Mouse (Mus musculus): Measurements from ENCODE around the gene Gsta4. TPM values are rescaled to one million over a fixed set of nuclear protein-coding genes. Genes with fewer than 3 reads are reported as not detected.

The Gsta4 gene
- polyA plus RNA-seq, 1 experiment: 323 TPM

DNA sequence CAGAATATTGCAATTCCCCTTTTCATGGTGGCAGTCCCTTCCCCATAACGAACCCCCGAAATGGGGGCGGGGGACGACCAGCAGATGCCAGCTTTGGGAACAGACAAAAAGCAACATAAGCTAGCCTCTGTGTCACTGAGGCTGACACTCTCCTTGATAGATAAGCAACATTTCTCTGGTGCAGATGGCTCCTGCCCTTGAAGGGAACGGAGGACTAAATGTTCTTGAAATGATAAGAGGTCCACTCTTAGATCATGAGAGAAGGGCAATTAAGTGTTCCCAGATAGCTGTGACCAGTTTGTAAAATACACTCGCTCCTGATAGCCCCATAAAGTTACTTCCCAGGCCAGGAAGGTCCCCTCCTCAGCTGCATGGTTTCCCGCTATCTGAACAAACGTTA is 6.3 kb downstream of the Gsta4 start:
- Histone ChIP-seq H3K4me3 (ENCODE audit: low read depth, low read length) (no peak overlapping the region), H3K27ac (ENCODE audit: insufficient read depth, low read length) (no peak overlapping the region), H3K9ac (ENCODE audit: low read depth, poor library complexity, severe bottlenecking) (no peak overlapping the region), H3K4me1 (ENCODE audit: control insufficient read depth, insufficient read depth, low read length) (peaks cover 2% of the 10 kb centered on the region), H3K9me3 (replicated peaks; ENCODE audit: control insufficient read depth, insufficient read depth, low read length, poor library complexity, severe bottlenecking) (no peaks in the 10 kb centered on the region), H3K36me3 (ENCODE audit: control insufficient read depth, insufficient read depth, low read length, poor library complexity, severe bottlenecking) (no peaks in the 10 kb centered on the region), H3K27me3 (ENCODE audit: control insufficient read depth, insufficient read depth, low read length, poor library complexity, severe bottlenecking) (no peaks in the 10 kb centered on the region)
- TF ChIP-seq EP300 (IDR thresholded peaks at IDR 0.05; ENCODE audit: insufficient read depth, low read depth, low read length) (no peak), POLR2A (IDR thresholded peaks at IDR 0.05; ENCODE audit: insufficient read depth, low read length) (no peak), CTCF (IDR thresholded peaks at IDR 0.05; ENCODE audit: low read depth, low read length) (no peak)

DNA sequence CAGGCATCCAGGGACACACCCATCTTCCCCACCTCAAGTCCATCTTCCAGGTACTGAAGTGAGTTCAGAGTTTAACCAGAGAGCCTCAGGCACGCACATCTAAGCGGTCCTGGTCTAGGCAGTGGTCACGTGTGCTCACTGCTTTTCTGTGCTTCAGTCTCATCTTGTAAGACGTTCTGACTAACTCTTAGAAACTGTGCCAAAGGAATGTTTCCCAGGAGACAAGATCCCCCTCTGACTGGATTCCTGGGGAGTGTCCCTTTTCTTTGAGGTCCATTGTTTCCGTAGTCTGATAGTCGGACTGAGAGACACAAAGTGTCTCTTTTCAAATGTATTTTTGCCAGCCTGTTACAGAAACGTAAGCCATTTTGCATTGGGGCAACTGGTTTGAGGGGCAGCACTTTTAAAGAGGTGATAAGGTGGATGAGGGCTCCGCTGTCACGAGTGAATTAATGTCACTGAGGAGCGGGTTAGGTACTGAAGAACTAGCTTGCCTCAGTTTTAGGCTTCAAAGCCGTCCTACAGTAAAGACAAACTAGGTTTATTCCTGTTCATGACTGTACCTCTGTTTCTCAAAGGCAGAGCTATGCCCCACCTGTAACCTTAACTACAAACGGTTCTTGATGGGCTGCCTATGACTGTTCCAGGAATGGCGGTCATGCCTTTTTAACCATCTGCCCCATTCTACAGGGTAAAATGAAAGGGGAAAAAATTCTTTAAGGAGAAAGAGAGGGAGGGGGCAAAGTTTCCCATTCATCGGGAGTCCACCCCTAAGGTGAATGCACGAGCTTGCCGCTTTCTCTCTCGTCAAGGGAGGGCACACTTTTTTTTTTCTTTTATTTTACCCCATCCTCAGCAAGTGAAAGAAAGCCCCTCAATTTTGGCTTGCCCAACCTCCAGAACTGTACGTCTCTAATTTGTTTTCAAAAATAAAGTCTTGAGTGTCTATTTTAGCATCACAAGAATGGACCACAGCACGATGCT is 8.4 kb downstream of the Gsta4 start:
- Histone ChIP-seq H3K9ac (ENCODE audit: low read depth, poor library complexity, severe bottlenecking) (peak overlapping the region; percentile 80), H3K4me1 (ENCODE audit: control insufficient read depth, insufficient read depth, low read length) (peaks cover 2% of the 10 kb centered on the region), H3K27me3 (ENCODE audit: control insufficient read depth, insufficient read depth, low read length, poor library complexity, severe bottlenecking) (no peaks in the 10 kb centered on the region), H3K27ac (ENCODE audit: insufficient read depth, low read length) (peak overlapping the region; percentile 100), H3K36me3 (ENCODE audit: control insufficient read depth, insufficient read depth, low read length, poor library complexity, severe bottlenecking) (0 out of 2 replicates have a peak, but pooled peaks cover 2% of the 10 kb centered on the region), H3K9me3 (replicated peaks; ENCODE audit: control insufficient read depth, insufficient read depth, low read length, poor library complexity, severe bottlenecking) (no peaks in the 10 kb centered on the region), H3K4me3 (ENCODE audit: low read depth, low read length) (peak overlapping the region; percentile 51)
- TF ChIP-seq POLR2A (IDR thresholded peaks at IDR 0.05; ENCODE audit: insufficient read depth, low read length) (no peak), EP300 (IDR thresholded peaks at IDR 0.05; ENCODE audit: insufficient read depth, low read depth, low read length) (peak; percentile 87), CTCF (IDR thresholded peaks at IDR 0.05; ENCODE audit: low read depth, low read length) (no peak)

DNA sequence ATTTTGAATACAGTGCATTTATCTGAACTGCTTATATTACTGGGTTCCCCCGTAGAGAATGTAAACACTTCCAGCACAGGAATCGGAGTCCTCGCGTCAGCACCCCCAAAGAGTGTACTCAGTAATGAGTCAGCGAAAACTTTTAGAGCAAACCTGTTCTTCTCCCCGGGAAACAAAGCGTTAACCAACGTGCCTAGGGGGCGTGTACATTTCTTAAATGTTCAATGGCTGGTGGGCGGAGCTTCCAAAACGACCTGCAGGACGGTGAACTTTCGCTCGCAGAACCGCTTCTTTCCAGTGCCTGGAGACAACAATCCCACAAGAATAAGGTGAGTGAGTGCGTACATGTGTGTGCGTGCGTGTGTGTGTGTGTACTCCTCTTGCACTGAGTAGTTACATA is 9.2 kb downstream of the Gsta4 start:
- H3K4me3 ChIP-seq (ENCODE audit: low read depth, low read length): peak overlapping the region; percentile 75
- H3K9me3 ChIP-seq (replicated peaks; ENCODE audit: control insufficient read depth, insufficient read depth, low read length, poor library complexity, severe bottlenecking): no peaks in the 10 kb centered on the region
- TF ChIP-seq EP300 (IDR thresholded peaks at IDR 0.05; ENCODE audit: insufficient read depth, low read depth, low read length) (peak; percentile 81), POLR2A (IDR thresholded peaks at IDR 0.05; ENCODE audit: insufficient read depth, low read length) (peak; percentile 98), CTCF (IDR thresholded peaks at IDR 0.05; ENCODE audit: low read depth, low read length) (no peak)
- peaks cover 5% of the 10 kb centered on the region for H3K4me1 ChIP-seq (ENCODE audit: control insufficient read depth, insufficient read depth, low read length)
- H3K27me3 ChIP-seq (ENCODE audit: control insufficient read depth, insufficient read depth, low read length, poor library complexity, severe bottlenecking): no peaks in the 10 kb centered on the region
- H3K27ac ChIP-seq (ENCODE audit: insufficient read depth, low read length): peak overlapping the region; percentile 100
- H3K9ac ChIP-seq (ENCODE audit: low read depth, poor library complexity, severe bottlenecking): peak overlapping the region; percentile 81
- H3K36me3 ChIP-seq (ENCODE audit: control insufficient read depth, insufficient read depth, low read length, poor library complexity, severe bottlenecking): 0 out of 2 replicates have a peak, but pooled peaks cover 2% of the 10 kb centered on the region

DNA sequence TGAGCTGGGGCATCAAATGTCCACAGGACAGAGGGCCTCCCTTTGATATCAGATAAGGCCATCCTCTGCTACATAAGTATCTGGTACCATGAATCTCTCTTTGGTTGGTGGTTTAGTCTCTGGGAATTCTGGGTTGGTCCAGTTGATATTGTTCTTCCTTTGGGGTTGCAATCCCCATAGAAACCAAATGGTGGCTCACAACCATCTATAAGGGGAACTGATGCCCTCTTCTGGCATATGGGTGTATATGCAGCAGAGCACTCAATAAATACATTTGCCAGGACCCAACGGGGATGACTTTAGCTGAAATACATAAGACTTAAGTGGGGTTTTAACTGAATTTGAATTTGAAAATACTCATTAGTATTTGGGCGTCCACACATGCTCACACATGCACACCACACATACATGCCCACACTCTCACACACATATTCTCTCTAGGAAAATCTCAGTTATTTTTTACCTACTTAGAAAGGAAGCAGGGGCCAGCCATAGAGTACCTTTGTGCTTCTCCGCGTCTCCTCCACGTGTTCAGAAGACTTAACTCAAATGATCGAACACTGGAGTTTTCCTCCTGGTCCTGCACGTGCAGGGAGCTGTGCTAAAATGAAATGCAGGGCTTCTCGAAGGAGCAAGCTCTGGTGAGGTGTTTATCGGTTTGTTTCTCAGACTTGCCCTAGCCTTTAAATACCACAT is 11.5 kb downstream of the Gsta4 start:
- Histone ChIP-seq H3K4me1 (ENCODE audit: control insufficient read depth, insufficient read depth, low read length) (peaks cover 7% of the 10 kb centered on the region), H3K9me3 (replicated peaks; ENCODE audit: control insufficient read depth, insufficient read depth, low read length, poor library complexity, severe bottlenecking) (no peaks in the 10 kb centered on the region)

GRCm38 (mm10) chr9:78195034-78195433 is 12.5 kb downstream of the Gsta4 start:
- Histone ChIP-seq H3K4me1 (ENCODE audit: control insufficient read depth, insufficient read depth, low read length) (peaks cover 4% of the 10 kb centered on the region), H3K36me3 (ENCODE audit: control insufficient read depth, insufficient read depth, low read length, poor library complexity, severe bottlenecking) (peaks cover 23% of the 10 kb centered on the region), H3K9me3 (replicated peaks; ENCODE audit: control insufficient read depth, insufficient read depth, low read length, poor library complexity, severe bottlenecking) (no peaks in the 10 kb centered on the region), H3K27ac (ENCODE audit: insufficient read depth, low read length) (peak overlapping the region; percentile 61), H3K4me3 (ENCODE audit: low read depth, low read length) (peak overlapping the region; percentile 35), H3K9ac (ENCODE audit: low read depth, poor library complexity, severe bottlenecking) (peak overlapping the region; percentile 65), H3K27me3 (ENCODE audit: control insufficient read depth, insufficient read depth, low read length, poor library complexity, severe bottlenecking) (no peaks in the 10 kb centered on the region)
- TF ChIP-seq EP300 (IDR thresholded peaks at IDR 0.05; ENCODE audit: insufficient read depth, low read depth, low read length) (no peak), CTCF (IDR thresholded peaks at IDR 0.05; ENCODE audit: low read depth, low read length) (no peak)

More for the DNA sequence above, 11.5 kb downstream of the Gsta4 start:
- Histone ChIP-seq H3K36me3 (ENCODE audit: control insufficient read depth, insufficient read depth, low read length, poor library complexity, severe bottlenecking) (peaks cover 14% of the 10 kb centered on the region), H3K9ac (ENCODE audit: low read depth, poor library complexity, severe bottlenecking) (peak overlapping the region; percentile 81), H3K4me3 (ENCODE audit: low read depth, low read length) (peak overlapping the region; percentile 59), H3K27me3 (ENCODE audit: control insufficient read depth, insufficient read depth, low read length, poor library complexity, severe bottlenecking) (no peaks in the 10 kb centered on the region), H3K27ac (ENCODE audit: insufficient read depth, low read length) (peak overlapping the region; percentile 39)
- TF ChIP-seq CTCF (IDR thresholded peaks at IDR 0.05; ENCODE audit: low read depth, low read length) (no peak), EP300 (IDR thresholded peaks at IDR 0.05; ENCODE audit: insufficient read depth, low read depth, low read length) (no peak), POLR2A (IDR thresholded peaks at IDR 0.05; ENCODE audit: insufficient read depth, low read length) (no peak)
